Mouse (Mus musculus): Measurements from ENCODE around the gene Camk2d. TPM values are rescaled to one million over a fixed set of nuclear protein-coding genes. Genes with fewer than 3 reads are reported as not detected.

Gene Camk2d
- polyA plus RNA-seq (2014; fragmentation: Illumina TruSeq; extraction: RNeasy Lipid Tissue Mini Kit (QIAGEN cat#74804); ENCODE audit: low read depth, low replicate concordance), result 268 TPM

GRCm38 (mm10) chr3:126596086-126596485 lies at the start of gene Camk2d:
Gene Camk2d, plus strand, starts transcription at chr3:126596302.

Other genes with a start within 250 kb of the Camk2d start
- 0.17 TPM for gene Arsj, start 232.6 kb upstream of the Camk2d start, polyA plus RNA-seq (2014; fragmentation: Illumina TruSeq; extraction: RNeasy Lipid Tissue Mini Kit (QIAGEN cat#74804); ENCODE audit: low read depth, low replicate concordance)

Data from adrenal gland, adult 10 weeks (tissue).